Mouse (Mus musculus) small intestine, adult 10 weeks (tissue): ENCODE measurements around the gene 3110040M04Rik. TPM values are rescaled to one million over a fixed set of nuclear protein-coding genes. Genes with fewer than 3 reads are reported as not detected.

ENCODE experiments used
- polyA plus RNA-seq: library from polyadenylated mRNA; stranded (reverse); fragments of 350-450 nt; fragmentation: Illumina TruSeq; extraction: RNeasy Lipid Tissue Mini Kit (QIAGEN cat#74804); gene quantifications from one replicate; pipeline ENCODE4 v1.2.3, GENCODE M21; 2014; ENCODE audit warnings: low replicate concordance

Gene 3110040M04Rik
- not detected for polyA plus RNA-seq

GRCm38 (mm10) chr1:151203818-151204217 lies at the start of gene 3110040M04Rik:
TSS of gene 3110040M04Rik (plus strand) at chr1:151204121.

GRCm38 (mm10) chr1:151182266-151182665 lies 21.7 kb upstream of the 3110040M04Rik start, which contains the start of gene Gm47985:
TSS of gene Gm47985 (plus strand) at chr1:151182537.

GRCm38 (mm10) chr1:151192075-151192474 lies 11.8 kb upstream of the 3110040M04Rik start, which contains the start of gene Gm8947:
TSS of gene Gm8947 (plus strand) at chr1:151192376.

GRCm38 (mm10) chr1:151198120-151198519 lies 5.8 kb upstream of the 3110040M04Rik start, which contains the start of gene Gm47995:
TSS of gene Gm47995 (plus strand) at chr1:151198448.

GRCm38 (mm10) chr1:151209824-151210355 lies 6.0 kb downstream of the 3110040M04Rik start, which contains the start of gene Gm47996:
TSS of gene Gm47996 (plus strand) at chr1:151210131.

Other genes starting within 250 kb of the 3110040M04Rik start
- 2.0 TPM for gene Hmcn1, start 210.7 kb upstream of the 3110040M04Rik start, polyA plus RNA-seq
- gene Gm47985, start 21.6 kb upstream of the 3110040M04Rik start, polyA plus RNA-seq = not detected
- gene Gm8947, start 11.7 kb upstream of the 3110040M04Rik start, polyA plus RNA-seq = not detected
- gene Gm47995, start 5.7 kb upstream of the 3110040M04Rik start, polyA plus RNA-seq = not detected
- not detected for gene Gm47996, start 6.0 kb downstream of the 3110040M04Rik start, polyA plus RNA-seq
- gene Ivns1abp, start 140.4 kb downstream of the 3110040M04Rik start, polyA plus RNA-seq = 808 TPM
- 91.8 TPM for gene Swt1, start 224.3 kb downstream of the 3110040M04Rik start, polyA plus RNA-seq
- 70.3 TPM for gene Trmt1l, start 224.4 kb downstream of the 3110040M04Rik start, polyA plus RNA-seq